Mouse (Mus musculus): ENCODE measurements around the gene Gm7544. TPM values are rescaled to one million over a fixed set of nuclear protein-coding genes. Genes with fewer than 3 reads are reported as not detected.
"Not testable (repeated sequence)": the region's sequence is repeated elsewhere in the genome, so short reads cannot be mapped to it uniquely, and the experiment has no call there.

The Gm7544 gene
- polyA plus RNA-seq, 1 experiment from 2014 or later = not detected

GRCm38 (mm10) chr1:82943295-82943694, 12.5 kb downstream of the Gm7544 start, which contains the start of gene A030003K21Rik:
Gene A030003K21Rik, minus strand, starts transcription at chr1:82943388.
- not testable (repeated sequence) for H3K27ac ChIP-seq (ENCODE audit: low read depth, low read length); H3K36me3 ChIP-seq (ENCODE audit: control insufficient read depth, insufficient read depth, low read length); H3K4me1 ChIP-seq (ENCODE audit: control insufficient read depth, insufficient read depth, low read length); H3K4me3 ChIP-seq (ENCODE audit: low read depth, low read length); H3K9ac ChIP-seq (ENCODE audit: low read length); H3K27me3 ChIP-seq (ENCODE audit: control insufficient read depth, insufficient read depth, low read length); H3K4me2 ChIP-seq; H3K9me3 ChIP-seq (ENCODE audit: control insufficient read depth, low read length); DNase-seq (ENCODE audit: low spot score, missing footprints); ATAC-seq (ENCODE audit: low FRiP score)
- WGBS = no CpG with 5 or more reads among the region's 6 CpGs

GRCm38 (mm10) chr1:82942505-82942904, 13.3 kb downstream of the Gm7544 start:
- WGBS = 89% methylated on average over 1 of the region's 2 CpGs
- not testable (repeated sequence) for H3K9me3 ChIP-seq (ENCODE audit: control insufficient read depth, low read length); H3K36me3 ChIP-seq (ENCODE audit: control insufficient read depth, insufficient read depth, low read length); ATAC-seq (ENCODE audit: low FRiP score); H3K27me3 ChIP-seq (ENCODE audit: control insufficient read depth, insufficient read depth, low read length); H3K4me1 ChIP-seq (ENCODE audit: control insufficient read depth, insufficient read depth, low read length); DNase-seq (ENCODE audit: low spot score, missing footprints); H3K9ac ChIP-seq (ENCODE audit: low read length); H3K27ac ChIP-seq (ENCODE audit: low read depth, low read length); H3K4me2 ChIP-seq; H3K4me3 ChIP-seq (ENCODE audit: low read depth, low read length)

GRCm38 (mm10) chr1:82938666-82939065, 17.1 kb downstream of the Gm7544 start:
- ATAC-seq (ENCODE audit: low FRiP score) (no peak), DNase-seq (ENCODE audit: low spot score, missing footprints) (no peak)
- Histone ChIP-seq H3K27ac (ENCODE audit: low read depth, low read length) (no peak overlapping the region), H3K36me3 (ENCODE audit: control insufficient read depth, insufficient read depth, low read length) (no peaks in the 10 kb centered on the region), H3K4me3 (ENCODE audit: low read depth, low read length) (no peak overlapping the region), H3K4me2 (no peak overlapping the region), H3K9ac (ENCODE audit: low read length) (no peak overlapping the region), H3K9me3 (ENCODE audit: control insufficient read depth, low read length) (no peaks in the 10 kb centered on the region), H3K4me1 (ENCODE audit: control insufficient read depth, insufficient read depth, low read length) (no peaks in the 10 kb centered on the region), H3K27me3 (ENCODE audit: control insufficient read depth, insufficient read depth, low read length) (no peaks in the 10 kb centered on the region)
- WGBS = 84% methylated on average over 5 of the region's 5 CpGs

GRCm38 (mm10) chr1:82931326-82931725, 24.5 kb downstream of the Gm7544 start, which contains the start of gene Gm6217:
Gene Gm6217, minus strand, starts transcription at chr1:82931399.
- not testable (repeated sequence) for DNase-seq (ENCODE audit: low spot score, missing footprints); H3K9ac ChIP-seq (ENCODE audit: low read length); H3K27me3 ChIP-seq (ENCODE audit: control insufficient read depth, insufficient read depth, low read length); H3K27ac ChIP-seq (ENCODE audit: low read depth, low read length); H3K9me3 ChIP-seq (ENCODE audit: control insufficient read depth, low read length); H3K4me1 ChIP-seq (ENCODE audit: control insufficient read depth, insufficient read depth, low read length); ATAC-seq (ENCODE audit: low FRiP score); H3K36me3 ChIP-seq (ENCODE audit: control insufficient read depth, insufficient read depth, low read length); H3K4me2 ChIP-seq; H3K4me3 ChIP-seq (ENCODE audit: low read depth, low read length)
- no CpG with 5 or more reads among the region's 6 CpGs for WGBS

- H3K4me1 ChIP-seq (ENCODE audit: control insufficient read depth, insufficient read depth, low read length); ATAC-seq (ENCODE audit: low FRiP score): not testable (repeated sequence)
- 89% methylated on average over 3 of the region's 3 CpGs for WGBS
These were observed 25.3 kb downstream of the Gm7544 start for GRCm38 (mm10) chr1:82930558-82930957.

GRCm38 (mm10) chr1:82924650-82925049, 31.2 kb downstream of the Gm7544 start, which contains the start of gene A030014E15Rik:
Gene A030014E15Rik, plus strand, starts transcription at chr1:82924917.
- DNase-seq (ENCODE audit: low spot score, missing footprints) = no peak
- Histone ChIP-seq H3K27me3 (ENCODE audit: control insufficient read depth, insufficient read depth, low read length) (no peaks in the 10 kb centered on the region), H3K4me2 (no peak within 1 kb of the TSS), H3K9me3 (ENCODE audit: control insufficient read depth, low read length) (no peaks in the 10 kb centered on the region), H3K4me3 (ENCODE audit: low read depth, low read length) (no peak within 1 kb of the TSS), H3K9ac (ENCODE audit: low read length) (no peak within 1 kb of the TSS), H3K27ac (ENCODE audit: low read depth, low read length) (no peak within 1 kb of the TSS), H3K36me3 (ENCODE audit: control insufficient read depth, insufficient read depth, low read length) (no peaks in the 10 kb centered on the region), H3K4me1 (ENCODE audit: control insufficient read depth, insufficient read depth, low read length) (no peaks in the 10 kb centered on the region)
- WGBS = 97% methylated on average over 6 of the region's 6 CpGs
- ATAC-seq (ENCODE audit: low FRiP score) = no peak

More at GRCm38 (mm10) chr1:82930558-82930957, 25.3 kb downstream of the Gm7544 start:
- not testable (repeated sequence) for H3K27ac ChIP-seq (ENCODE audit: low read depth, low read length); H3K4me3 ChIP-seq (ENCODE audit: low read depth, low read length); H3K4me2 ChIP-seq; H3K36me3 ChIP-seq (ENCODE audit: control insufficient read depth, insufficient read depth, low read length); DNase-seq (ENCODE audit: low spot score, missing footprints); H3K9me3 ChIP-seq (ENCODE audit: control insufficient read depth, low read length); H3K27me3 ChIP-seq (ENCODE audit: control insufficient read depth, insufficient read depth, low read length); H3K9ac ChIP-seq (ENCODE audit: low read length)

- ATAC-seq (ENCODE audit: low FRiP score); H3K4me1 ChIP-seq (ENCODE audit: control insufficient read depth, insufficient read depth, low read length); H3K4me2 ChIP-seq; H3K4me3 ChIP-seq (ENCODE audit: low read depth, low read length); H3K27me3 ChIP-seq (ENCODE audit: control insufficient read depth, insufficient read depth, low read length); H3K27ac ChIP-seq (ENCODE audit: low read depth, low read length); H3K36me3 ChIP-seq (ENCODE audit: control insufficient read depth, insufficient read depth, low read length); H3K9ac ChIP-seq (ENCODE audit: low read length); H3K9me3 ChIP-seq (ENCODE audit: control insufficient read depth, low read length); DNase-seq (ENCODE audit: low spot score, missing footprints): not testable (repeated sequence)
- 100% methylated on average over 5 of the region's 5 CpGs for WGBS
These were observed 42.4 kb downstream of the Gm7544 start for GRCm38 (mm10) chr1:82913434-82913833.

- no peak within 1 kb of the TSS for H3K9ac ChIP-seq (ENCODE audit: low read length)
- DNase-seq (ENCODE audit: low spot score, missing footprints) = no peak
- H3K9me3 ChIP-seq (ENCODE audit: control insufficient read depth, low read length) = no peaks in the 10 kb centered on the region
- no peaks in the 10 kb centered on the region for H3K27me3 ChIP-seq (ENCODE audit: control insufficient read depth, insufficient read depth, low read length)
- ATAC-seq (ENCODE audit: low FRiP score) = no peak
- no peaks in the 10 kb centered on the region for H3K36me3 ChIP-seq (ENCODE audit: control insufficient read depth, insufficient read depth, low read length)
- 89% methylated on average over 3 of the region's 3 CpGs for WGBS
- no peaks in the 10 kb centered on the region for H3K4me1 ChIP-seq (ENCODE audit: control insufficient read depth, insufficient read depth, low read length)
- no peak within 1 kb of the TSS for H3K4me2 ChIP-seq
- H3K4me3 ChIP-seq (ENCODE audit: low read depth, low read length) = no peak within 1 kb of the TSS
- no peak within 1 kb of the TSS for H3K27ac ChIP-seq (ENCODE audit: low read depth, low read length)
These were observed 42.8 kb downstream of the Gm7544 start, which contains the start of gene A030005L19Rik for GRCm38 (mm10) chr1:82913025-82913424. Gene A030005L19Rik, plus strand, starts transcription at chr1:82913325.

GRCm38 (mm10) chr1:82905886-82906285, 49.9 kb downstream of the Gm7544 start:
- no peak for ATAC-seq (ENCODE audit: low FRiP score)
- 60% methylated on average over 3 of the region's 3 CpGs for WGBS

More at GRCm38 (mm10) chr1:82905886-82906285, 49.9 kb downstream of the Gm7544 start:
- H3K9me3 ChIP-seq (ENCODE audit: control insufficient read depth, low read length) = no peaks in the 10 kb centered on the region
- no peak for DNase-seq (ENCODE audit: low spot score, missing footprints)
- no peaks in the 10 kb centered on the region for H3K27me3 ChIP-seq (ENCODE audit: control insufficient read depth, insufficient read depth, low read length)
- no peaks in the 10 kb centered on the region for H3K4me1 ChIP-seq (ENCODE audit: control insufficient read depth, insufficient read depth, low read length)
- no peak overlapping the region for H3K4me3 ChIP-seq (ENCODE audit: low read depth, low read length)
- no peak overlapping the region for H3K4me2 ChIP-seq
- H3K27ac ChIP-seq (ENCODE audit: low read depth, low read length) = no peak overlapping the region
- H3K36me3 ChIP-seq (ENCODE audit: control insufficient read depth, insufficient read depth, low read length) = 0 out of 2 replicates have a peak, but pooled peaks cover 2% of the 10 kb centered on the region
- H3K9ac ChIP-seq (ENCODE audit: low read length) = no peak overlapping the region
